Mouse (Mus musculus) monocyte, adult 59 days (primary cell): ENCODE data around the gene Gpr75. TPM values are rescaled to one million over a fixed set of nuclear protein-coding genes. Genes with fewer than 3 reads are reported as not detected.

Source experiments
- total RNA-seq, 2 experiments: library from RNA; stranded (reverse); gene quantifications; one replicate each; pipeline ENCODE4 v1.2.4; 2023

The Gpr75 gene
- not detected for total RNA-seq

GRCm38 (mm10) chr11:30885171-30885871, at the start of gene Gpr75, which contains the start of gene Asb3:
Gpr75 (plus strand) TSS chr11:30885358.
Asb3 (plus strand) TSS chr11:30885416.

Other genes starting within 250 kb of the Gpr75 start
- gene Acyp2, start 235.8 kb upstream of the Gpr75 start, total RNA-seq, result 1 to 10 TPM; 2.0 to 4.1 TPM
- gene Psme4, start 113.6 kb upstream of the Gpr75 start, total RNA-seq, result 10 to 100 TPM; 68.3 to 71.4 TPM
- gene Asb3, start 58 bp downstream of the Gpr75 start, total RNA-seq, result 10 to 100 TPM; 12.4 to 16.1 TPM
- gene Erlec1, start 69.0 kb downstream of the Gpr75 start, total RNA-seq, result 10 to 100 TPM; 27.0 to 28.7 TPM
- gene Chac2, start 101.0 kb downstream of the Gpr75 start, total RNA-seq, result 1 to 10 TPM; 2.4 to 2.7 TPM